Mouse (Mus musculus) G1E (cell line): ENCODE results near the gene Scube2. TPM values are rescaled to one million over a fixed set of nuclear protein-coding genes. Genes with fewer than 3 reads are reported as not detected.

Source experiments
- ATAC-seq: 2 replicates; pipeline ENCODE4 v1.8.0; 2016; ENCODE audit warnings: mild to moderate bottlenecking; ENCODE audit not compliant: insufficient number of reproducible peaks, poor library complexity, low FRiP score, severe bottlenecking; ENCODE audit errors: extremely low read depth
- DNase-seq: peaks from one replicate; pipeline ENCODE4 v3.0.0; 2012; ENCODE audit warnings: low spot score
- H3K27me3 ChIP-seq: 2 replicates; pipeline ENCODE4 v1.6.1; 2012; ENCODE audit warnings: mild to moderate bottlenecking, low read length, inconsistent platforms; ENCODE audit not compliant: insufficient read depth
- H3K36me3 ChIP-seq: replicated peaks from 2 replicates; pipeline ENCODE3; 2012; ENCODE audit warnings: mild to moderate bottlenecking, inconsistent platforms
- H3K4me1 ChIP-seq: 2 replicates; pipeline ENCODE4 v1.6.1; 2012; ENCODE audit warnings: low read depth, low read length, inconsistent platforms, mixed read lengths; ENCODE audit not compliant: insufficient read depth
- H3K4me3 ChIP-seq: 2 replicates; pipeline ENCODE4 v1.5.1; 2012; ENCODE audit warnings: low read depth, mild to moderate bottlenecking, inconsistent platforms, low read length, moderate library complexity, mixed read lengths
- H3K9me3 ChIP-seq: replicated peaks from 2 replicates; pipeline ENCODE4 v1.6.1; 2012; ENCODE audit warnings: inconsistent platforms
- CTCF ChIP-seq: IDR thresholded peaks from 2 replicates; pipeline ENCODE4 v1.5.1; 2012; ENCODE audit warnings: low read depth, low read length, inconsistent platforms, mixed read lengths
- GATA1 ChIP-seq: IDR thresholded peaks from 2 replicates; pipeline ENCODE4 v1.6.1; 2012; ENCODE audit warnings: borderline replicate concordance, low read length, inconsistent platforms, mixed read lengths
- GATA2 ChIP-seq: IDR thresholded peaks from 2 replicates; pipeline ENCODE4 v1.6.1; 2012; ENCODE audit warnings: low read depth, low read length, inconsistent platforms, borderline replicate concordance
- POLR2AphosphoS5 ChIP-seq: IDR thresholded peaks from 2 replicates; pipeline ENCODE4 v1.6.1; 2012; ENCODE audit warnings: low read depth, low read length, inconsistent platforms; ENCODE audit not compliant: insufficient replicate concordance
- TAL1 ChIP-seq: conservative IDR thresholded peaks from 2 replicates; pipeline ENCODE4 v1.6.1; 2012; ENCODE audit warnings: low read depth, low read length, inconsistent platforms, mixed read lengths
- polyA plus RNA-seq: library from polyadenylated mRNA; stranded (reverse); fragments of >175 nt; gene quantifications from 2 replicates; pipeline ENCODE4 v1.2.3, GENCODE M21; 2012
- total RNA-seq, 2 experiments: library from RNA; stranded (forward) in 1 of 2; stranded (reverse) in 1 of 2; fragments of 200-1000 nt in 1 of 2; fragments of >200 nt in 1 of 2; fragmentation: Nextera tagmentation in 1 of 2; gene quantifications; 2 replicates each; pipeline ENCODE4 v1.2.3; 2014 to 2017

Gene Scube2
- total and polyA plus RNA-seq, 3 experiments, result 0.20 to 11.1 (median 3.1) TPM

- Histone ChIP-seq H3K36me3 (peaks cover 48% of the 10 kb centered on the region), H3K9me3 (no peaks in the 10 kb centered on the region), H3K4me1 (peaks cover 24% of the 10 kb centered on the region), H3K27me3 (no peaks in the 10 kb centered on the region), H3K4me3 (no peak overlapping the region)
- peak; percentile 15; the same call in 1 of the 2 replicates for ATAC-seq
- TF ChIP-seq POLR2AphosphoS5 (no peak), TAL1 (peak; percentile 46; the same call in 1 of the 2 replicates)
- DNase-seq, result peak; percentile 22
Observed at GRCm38 (mm10) chr7:109817954-109818353, 47.5 kb downstream of the Scube2 start.

DNA sequence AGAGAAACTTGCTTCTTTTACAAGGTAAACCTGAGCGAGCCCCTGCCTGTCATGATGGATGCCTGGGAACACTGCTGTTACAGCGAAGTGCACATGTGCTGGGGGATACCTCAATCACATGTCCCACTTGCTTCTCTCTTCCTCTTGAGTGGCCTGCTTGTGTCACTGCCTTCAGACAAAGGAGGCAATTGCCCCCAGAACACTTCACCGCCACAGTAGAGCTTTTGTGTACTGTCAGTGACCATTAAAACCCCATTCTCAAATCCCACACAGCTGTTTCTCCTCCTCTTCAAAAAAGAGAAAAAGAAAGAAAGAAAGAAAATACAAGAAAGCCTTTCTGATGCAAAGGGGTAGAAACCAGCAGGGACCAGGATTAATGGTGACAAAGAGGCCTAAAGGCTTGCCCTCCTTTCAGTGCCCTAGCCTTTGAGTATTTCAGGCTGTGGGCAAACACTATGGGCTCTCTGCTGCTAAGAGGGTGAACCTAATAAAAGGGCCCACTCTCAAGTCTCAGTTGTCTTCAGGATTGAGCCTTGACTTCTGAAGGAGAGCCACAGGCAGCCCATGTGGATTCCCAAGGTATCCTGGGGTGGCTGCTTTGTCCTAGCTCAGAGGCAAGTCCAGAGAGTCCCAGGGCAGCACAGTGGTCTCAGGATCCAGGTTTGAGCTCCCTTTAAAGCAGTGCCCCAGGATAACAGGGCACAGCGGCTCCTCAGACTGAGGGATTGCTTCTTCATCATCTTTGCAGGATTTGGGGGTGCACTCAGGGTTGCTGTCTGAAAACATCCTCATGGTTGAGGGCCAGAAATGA, 51.9 kb downstream of the Scube2 start:
- Histone ChIP-seq H3K27me3 (no peaks in the 10 kb centered on the region), H3K9me3 (no peaks in the 10 kb centered on the region), H3K4me1 (peaks cover 18% of the 10 kb centered on the region), H3K36me3 (peaks cover 52% of the 10 kb centered on the region), H3K4me3 (no peak overlapping the region)
- ATAC-seq, result no peak
- no peak for DNase-seq
- no peak for TF ChIP-seq TAL1
- TF ChIP-seq POLR2AphosphoS5, result no peak
- no peak for TF ChIP-seq GATA1
- TF ChIP-seq GATA2, result no peak
- no peak for TF ChIP-seq CTCF

DNA sequence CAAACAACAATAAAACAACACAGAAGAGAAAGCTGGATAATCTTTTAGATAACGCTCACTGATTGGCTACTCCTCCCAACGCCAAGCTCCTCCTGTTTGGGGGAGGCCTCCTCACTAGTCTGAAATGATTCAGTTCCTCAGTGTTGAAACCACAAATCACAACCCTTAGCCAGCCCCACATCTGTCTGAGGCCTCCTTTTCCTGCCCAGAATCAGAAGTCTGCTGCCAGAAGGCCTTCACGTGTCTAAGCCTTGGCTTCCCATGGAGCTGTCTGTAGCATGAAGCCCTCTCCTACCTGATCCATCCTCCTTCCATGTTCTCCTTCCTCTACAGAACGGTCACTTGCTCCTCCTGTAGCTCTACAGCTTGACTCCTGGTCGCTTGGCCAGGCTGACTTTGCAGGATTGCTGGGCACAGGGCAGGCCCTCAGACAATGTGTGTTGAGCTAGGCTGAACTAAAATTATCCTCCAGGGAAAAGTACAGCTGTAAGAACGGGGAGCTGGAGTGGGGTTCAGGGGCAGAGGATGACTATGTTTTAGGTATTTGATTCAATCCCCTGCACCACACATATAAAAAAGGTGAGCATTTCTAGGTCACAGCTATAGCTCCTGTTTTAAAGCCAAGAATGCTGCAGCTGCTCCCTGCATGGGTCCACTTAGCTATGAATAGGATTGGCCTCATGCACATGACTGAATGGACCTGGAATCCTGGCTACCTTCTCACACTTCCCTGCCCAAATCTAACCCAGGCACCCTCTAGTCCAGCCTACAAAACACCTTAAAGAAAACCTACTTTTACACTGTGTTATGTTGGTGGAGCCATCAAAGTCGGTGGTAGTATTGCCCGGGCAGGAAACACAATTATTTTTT, 57.6 kb downstream of the Scube2 start:
- H3K36me3 ChIP-seq, result peaks cover 50% of the 10 kb centered on the region
- H3K9me3 ChIP-seq, result no peaks in the 10 kb centered on the region
- ATAC-seq (peak; percentile 45), DNase-seq (no peak)
- no peak overlapping the region for H3K4me3 ChIP-seq
- TF ChIP-seq GATA2 (no peak), CTCF (no peak), POLR2AphosphoS5 (no peak), TAL1 (no peak), GATA1 (no peak)
- H3K27me3 ChIP-seq, result no peaks in the 10 kb centered on the region
- H3K4me1 ChIP-seq, result peaks cover 14% of the 10 kb centered on the region

- H3K4me3 ChIP-seq, result no peak overlapping the region
- no peaks in the 10 kb centered on the region for H3K27me3 ChIP-seq
- H3K4me1 ChIP-seq, result peaks cover 17% of the 10 kb centered on the region
- H3K36me3 ChIP-seq, result peaks cover 59% of the 10 kb centered on the region
- no peak for DNase-seq
- TF ChIP-seq CTCF (peak; percentile 62), POLR2AphosphoS5 (no peak)
- no peak for ATAC-seq
- H3K9me3 ChIP-seq, result no peaks in the 10 kb centered on the region
Observed at GRCm38 (mm10) chr7:109804843-109805242, 60.6 kb downstream of the Scube2 start.

DNA sequence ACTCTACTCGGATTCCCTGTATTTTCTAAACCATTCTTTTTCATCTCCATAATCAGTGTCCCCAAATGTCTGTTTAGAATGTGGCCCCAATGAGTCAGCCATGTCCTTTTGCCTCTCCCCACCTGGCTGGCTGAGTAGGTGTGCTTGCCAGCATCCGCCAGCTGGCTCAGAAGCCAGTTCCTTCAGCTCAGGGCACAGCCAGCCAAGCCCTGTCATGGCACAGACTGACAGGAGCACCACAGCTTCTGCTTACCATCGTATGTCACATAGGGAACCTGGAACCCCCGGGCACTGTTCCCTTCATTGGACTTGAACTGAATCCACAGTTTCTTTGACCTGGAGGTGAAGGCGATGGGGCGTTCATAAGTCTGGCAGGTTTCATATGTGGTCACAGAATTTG, 61.1 kb downstream of the Scube2 start:
- H3K36me3 ChIP-seq, result peaks cover 59% of the 10 kb centered on the region
- TF ChIP-seq TAL1 (no peak), GATA2 (no peak), CTCF (no peak)
- DNase-seq (no peak), ATAC-seq (no peak)
- H3K4me1 ChIP-seq, result peaks cover 17% of the 10 kb centered on the region
- no peak overlapping the region for H3K4me3 ChIP-seq
- no peaks in the 10 kb centered on the region for H3K27me3 ChIP-seq
- no peaks in the 10 kb centered on the region for H3K9me3 ChIP-seq

DNA sequence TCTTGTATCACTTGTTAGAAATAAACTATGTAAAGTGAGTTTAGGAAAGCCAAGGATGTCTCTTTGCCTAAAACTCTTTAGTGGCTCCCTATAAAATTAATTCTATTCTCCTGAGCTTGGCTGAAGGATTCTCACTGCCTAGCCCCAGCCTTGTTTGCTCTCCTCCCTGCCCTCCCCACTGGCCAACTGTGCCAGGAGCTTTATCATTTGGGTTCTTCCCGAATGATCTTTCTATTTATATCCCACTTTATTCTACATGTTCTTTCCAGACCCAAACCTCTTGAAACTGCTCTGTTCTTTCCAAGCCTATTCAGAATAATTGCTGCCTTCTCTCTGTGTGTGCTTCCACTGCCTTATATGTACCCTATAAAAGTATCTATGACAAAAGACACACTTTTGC, 62.0 kb downstream of the Scube2 start:
- Histone ChIP-seq H3K36me3 (peaks cover 57% of the 10 kb centered on the region), H3K4me1 (peaks cover 14% of the 10 kb centered on the region), H3K4me3 (no peak overlapping the region), H3K9me3 (no peaks in the 10 kb centered on the region), H3K27me3 (no peaks in the 10 kb centered on the region)
- ATAC-seq (no peak), DNase-seq (no peak)
- no peak for TF ChIP-seq GATA2
- no peak for TF ChIP-seq TAL1
- TF ChIP-seq POLR2AphosphoS5, result no peak
- no peak for TF ChIP-seq GATA1
- no peak for TF ChIP-seq CTCF
